Mouse (Mus musculus): ENCODE data around the gene Uqcc3.

DNA sequence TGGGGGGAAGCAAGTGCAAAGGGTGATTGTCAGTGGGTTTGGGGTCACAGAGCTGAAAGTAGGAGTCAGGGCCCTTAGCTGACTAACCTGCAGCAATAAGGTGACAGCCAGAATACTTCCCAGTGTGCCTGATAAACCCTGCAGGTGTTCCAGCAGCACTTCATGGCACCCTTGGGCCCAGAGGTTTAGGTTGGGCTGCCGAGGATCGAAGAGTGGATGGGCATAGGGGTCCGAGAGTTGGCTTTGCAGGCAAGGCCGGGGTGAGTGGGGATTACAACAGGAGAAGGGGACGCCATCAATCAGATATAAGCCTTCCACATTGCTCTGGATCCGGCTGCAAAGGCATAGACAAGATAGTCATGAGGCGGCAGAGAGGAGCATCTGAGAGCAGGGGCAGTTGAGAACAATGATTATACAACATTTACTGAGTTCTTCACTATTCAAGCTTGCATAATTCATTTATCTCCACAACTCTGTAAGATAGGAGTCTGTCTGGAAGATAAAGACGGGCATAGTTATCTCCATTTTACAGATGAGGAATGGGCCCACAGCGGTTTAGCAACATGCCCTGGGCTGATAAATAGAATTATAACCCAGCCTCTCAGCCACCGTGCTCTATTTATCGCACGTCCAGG lies 47.3 kb upstream of the Uqcc3 start:
- no peak for TF ChIP-seq CTCF (IDR thresholded peaks at IDR 0.05; ENCODE audit: extremely low read depth, insufficient read depth, insufficient read length, insufficient replicate concordance)
- no peak for TF ChIP-seq POLR2A (IDR thresholded peaks at IDR 0.05; ENCODE audit: low read depth, low read length)

All from spleen, adult 2 months (tissue).